Mouse (Mus musculus) MEL (cell line): ENCODE measurements at regions not wholly inside any gene's neighbourhood (a gene's known extent, or its start where the extent isn't known, plus 50 kb on each side); places are given as distances from the start of the nearest gene placed in this dataset.
A peak's percentile ranks its signal among the peaks of the same experiment; 100 is the strongest.

ENCODE experiments used
- DNase-seq: peaks from one replicate; pipeline ENCODE4 v3.0.0; 2011; ENCODE audit warnings: low read depth, low spot score
- H3K27ac ChIP-seq: 2 replicates; pipeline ENCODE4 v1.5.1; 2012; ENCODE audit warnings: low read depth, mild to moderate bottlenecking, control low read depth, low read length, moderate library complexity; ENCODE audit not compliant: control insufficient read depth
- H3K27me3 ChIP-seq, 2 experiments: fragments of 150-350 bp in 1 of 2; sonication (generic) in 1 of 2; 2 replicates each; pipeline ENCODE4 v1.6.1; 2012; ENCODE audit warnings: low read length in 2 of 2, mild to moderate bottlenecking in 2 of 2, improper control_type of control experiment in 1 of 2, moderate library complexity in 1 of 2; ENCODE audit not compliant: insufficient read depth in 2 of 2, control insufficient read depth in 1 of 2
- H3K36me3 ChIP-seq, 2 experiments: 2 replicates each; pipeline ENCODE4 v1.6.1; 2012 to 2014; ENCODE audit warnings: low read length in 2 of 2, improper control_type of control experiment in 1 of 2, inconsistent platforms in 1 of 2, mild to moderate bottlenecking in 1 of 2; ENCODE audit not compliant: insufficient read depth in 2 of 2, control insufficient read depth in 1 of 2
- H3K4me1 ChIP-seq, 2 experiments: fragments of 150-350 bp in 1 of 2; sonication (generic) in 1 of 2; 2 replicates each; pipeline ENCODE4 v1.6.1; 2012; ENCODE audit warnings: low read length in 2 of 2, improper control_type of control experiment in 1 of 2, mild to moderate bottlenecking in 1 of 2; ENCODE audit not compliant: insufficient read depth in 2 of 2, control insufficient read depth in 1 of 2
- H3K4me3 ChIP-seq, 2 experiments: fragments of 150-350 bp in 1 of 2; sonication (generic) in 1 of 2; 2 replicates each; pipeline ENCODE4 v1.5.1; 2012; ENCODE audit warnings: low read depth in 2 of 2, low read length in 2 of 2, mild to moderate bottlenecking in 2 of 2, moderate library complexity in 2 of 2, control low read depth in 1 of 2, improper control_type of control experiment in 1 of 2; ENCODE audit not compliant: control insufficient read depth in 1 of 2, insufficient read depth in 1 of 2
- H3K79me2 ChIP-seq: 2 replicates; pipeline ENCODE4 v1.6.1; 2012; ENCODE audit warnings: mild to moderate bottlenecking, low read length, moderate library complexity; ENCODE audit not compliant: control insufficient read depth, poor library complexity, insufficient read depth
- H3K9ac ChIP-seq: 2 replicates; pipeline ENCODE4 v1.6.1; 2012; ENCODE audit warnings: low read depth, mild to moderate bottlenecking, control low read depth, low read length, moderate library complexity; ENCODE audit not compliant: control insufficient read depth, poor library complexity, severe bottlenecking
- H3K9me3 ChIP-seq: fragments of 150-350 bp; sonication (generic); replicated peaks from 2 replicates; pipeline ENCODE4 v1.6.1; 2012; ENCODE audit warnings: mild to moderate bottlenecking, low read length, improper control_type of control experiment, moderate library complexity; ENCODE audit not compliant: insufficient read depth
- BHLHE40 ChIP-seq: IDR thresholded peaks from 2 replicates; pipeline ENCODE4 v1.6.1; 2012; ENCODE audit warnings: low read depth, mild to moderate bottlenecking, inconsistent platforms, low read length, improper control_type of control experiment, borderline replicate concordance
- CHD1 ChIP-seq: IDR thresholded peaks from 2 replicates; pipeline ENCODE4 v1.6.1; 2012; ENCODE audit warnings: low read depth, mild to moderate bottlenecking, inconsistent platforms, low read length, improper control_type of control experiment
- CHD2 ChIP-seq: IDR thresholded peaks from 2 replicates; pipeline ENCODE4 v1.6.1; 2011; ENCODE audit warnings: low read length, improper control_type of control experiment
- CTCF ChIP-seq, 3 experiments: IDR thresholded peaks in 2 of 3; conservative IDR thresholded peaks in 1 of 3; 2 replicates each; pipeline ENCODE4 v1.5.1; 2011 to 2012; ENCODE audit warnings: low read length in 3 of 3, low read depth in 2 of 3, mild to moderate bottlenecking in 2 of 3, improper control_type of control experiment in 1 of 3, inconsistent platforms in 1 of 3, mixed read lengths in 1 of 3, moderate library complexity in 1 of 3; ENCODE audit not compliant: control insufficient read depth in 1 of 3, insufficient read depth in 1 of 3, poor library complexity in 1 of 3, severe bottlenecking in 1 of 3
- GABPA ChIP-seq: IDR thresholded peaks from 2 replicates; pipeline ENCODE4 v1.6.1; 2012; ENCODE audit warnings: low read depth, mild to moderate bottlenecking, inconsistent platforms, low read length, improper control_type of control experiment, moderate library complexity
- HCFC1 ChIP-seq: IDR thresholded peaks from 2 replicates; pipeline ENCODE4 v1.6.1; 2012; ENCODE audit warnings: low read depth, mild to moderate bottlenecking, inconsistent platforms, low read length, improper control_type of control experiment, moderate library complexity
- KAT2A ChIP-seq: conservative IDR thresholded peaks from 2 replicates; pipeline ENCODE4 v1.6.1; 2012; ENCODE audit warnings: low read depth, low read length, improper control_type of control experiment, inconsistent platforms
- MAFK ChIP-seq: IDR thresholded peaks from 2 replicates; pipeline ENCODE4 v1.6.1; 2011; ENCODE audit warnings: low read depth, mild to moderate bottlenecking, low read length, improper control_type of control experiment, borderline replicate concordance
- MAZ ChIP-seq: IDR thresholded peaks from 2 replicates; pipeline ENCODE4 v1.6.1; 2012; ENCODE audit warnings: low read depth, mild to moderate bottlenecking, inconsistent platforms, low read length, improper control_type of control experiment
- MEF2A ChIP-seq: IDR thresholded peaks from 2 replicates; pipeline ENCODE4 v1.6.1; 2014; ENCODE audit warnings: low read depth, mild to moderate bottlenecking, inconsistent platforms, low read length, improper control_type of control experiment; ENCODE audit not compliant: poor library complexity, insufficient replicate concordance, severe bottlenecking; ENCODE audit errors: extremely low read depth
- MYB ChIP-seq: IDR thresholded peaks from 2 replicates; pipeline ENCODE4 v1.6.1; 2011; ENCODE audit warnings: mild to moderate bottlenecking, low read depth, low read length, improper control_type of control experiment
- MYC ChIP-seq: IDR thresholded peaks from 2 replicates; pipeline ENCODE4 v1.6.1; 2011; ENCODE audit warnings: low read depth, mild to moderate bottlenecking, low read length, improper control_type of control experiment, moderate library complexity
- NELFE ChIP-seq: IDR thresholded peaks from 2 replicates; pipeline ENCODE4 v1.6.1; 2011; ENCODE audit warnings: low read depth, low read length, improper control_type of control experiment
- NRF1 ChIP-seq: IDR thresholded peaks from 2 replicates; pipeline ENCODE4 v1.6.1; 2014; ENCODE audit warnings: low read depth, mild to moderate bottlenecking, inconsistent platforms, low read length, improper control_type of control experiment, moderate library complexity; ENCODE audit not compliant: poor library complexity, insufficient read depth, severe bottlenecking
- POLR2AphosphoS2 ChIP-seq: IDR thresholded peaks from 2 replicates; pipeline ENCODE4 v1.6.1; 2011; ENCODE audit warnings: low read length, improper control_type of control experiment
- SIN3A ChIP-seq: IDR thresholded peaks from 2 replicates; pipeline ENCODE4 v1.6.1; 2012; ENCODE audit warnings: low read length, improper control_type of control experiment, inconsistent platforms
- SMC3 ChIP-seq: IDR thresholded peaks from 2 replicates; pipeline ENCODE4 v1.6.1; 2011; ENCODE audit warnings: low read depth, low read length, improper control_type of control experiment
- TAL1 ChIP-seq: IDR thresholded peaks from 2 replicates; pipeline ENCODE4 v1.6.1; 2012; ENCODE audit warnings: mild to moderate bottlenecking, inconsistent platforms, low read length, moderate library complexity, mixed read lengths
- UBTF ChIP-seq: IDR thresholded peaks from 2 replicates; pipeline ENCODE4 v1.6.1; 2012; ENCODE audit warnings: low read depth, mild to moderate bottlenecking, inconsistent platforms, low read length, improper control_type of control experiment, moderate library complexity, borderline replicate concordance; ENCODE audit not compliant: insufficient read depth
- USF1 ChIP-seq: IDR thresholded peaks from 2 replicates; pipeline ENCODE4 v1.6.1; 2014; ENCODE audit warnings: low read depth, mild to moderate bottlenecking, inconsistent platforms, low read length, improper control_type of control experiment, moderate library complexity
- USF2 ChIP-seq, 2 experiments: IDR thresholded peaks; 2 replicates each; pipeline ENCODE4 v1.6.1; 2011 to 2012; ENCODE audit warnings: improper control_type of control experiment in 2 of 2, low read length in 2 of 2, borderline replicate concordance in 1 of 2, inconsistent platforms in 1 of 2, low read depth in 1 of 2, mild to moderate bottlenecking in 1 of 2; ENCODE audit not compliant: insufficient read depth in 1 of 2
- ZC3H11A ChIP-seq: IDR thresholded peaks from 2 replicates; pipeline ENCODE4 v1.6.1; 2012; ENCODE audit warnings: low read depth, mild to moderate bottlenecking, inconsistent platforms, low read length, improper control_type of control experiment
- ZKSCAN1 ChIP-seq: IDR thresholded peaks from 2 replicates; pipeline ENCODE4 v1.6.1; 2012; ENCODE audit warnings: low read depth, mild to moderate bottlenecking, inconsistent platforms, low read length, improper control_type of control experiment, moderate library complexity
- ZMIZ1 ChIP-seq: IDR thresholded peaks from 2 replicates; pipeline ENCODE4 v1.6.1; 2012; ENCODE audit warnings: low read depth, mild to moderate bottlenecking, inconsistent platforms, low read length, improper control_type of control experiment, moderate library complexity

GRCm38 (mm10) chr13:70198638-70199037 is 396.4 kb downstream of the Med10 start (continued):
- TF ChIP-seq SMC3 (no peak), CHD1 (no peak)

DNA sequence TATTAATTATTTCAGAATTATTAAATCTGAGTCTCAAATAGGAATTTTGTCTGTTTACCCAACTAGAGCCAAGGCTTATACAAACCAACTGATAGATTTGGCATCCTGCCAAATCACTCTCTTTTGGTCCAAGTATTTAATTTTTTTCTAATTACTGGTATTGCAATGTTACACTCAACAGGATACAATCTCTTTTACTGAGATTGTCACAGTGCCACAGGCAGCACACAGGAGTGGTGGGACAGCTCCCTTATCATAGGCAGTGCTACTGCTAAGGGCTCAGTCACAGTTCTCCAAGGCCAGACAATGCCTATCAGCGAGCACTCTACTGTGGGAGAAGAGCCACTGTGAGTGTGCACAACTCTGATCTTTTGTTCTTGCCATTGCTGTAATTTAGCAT is 396.9 kb downstream of the Med10 start:
- H3K27me3 ChIP-seq, result no peaks in the 10 kb centered on the region
- no peak overlapping the region for H3K27ac ChIP-seq
- peak; percentile 42 for DNase-seq
- H3K4me1 ChIP-seq, result no peaks in the 10 kb centered on the region; a peak in 1 of 4 replicates
- H3K9ac ChIP-seq, result no peak overlapping the region
- peaks cover 0 to 9% of the 10 kb centered on the region in 2 experiments; a peak in 2 of 4 replicates for H3K36me3 ChIP-seq
- H3K4me3 ChIP-seq, result no peak overlapping the region
- H3K79me2 ChIP-seq, result no peaks in the 10 kb centered on the region
- H3K9me3 ChIP-seq, result no peaks in the 10 kb centered on the region
- TF ChIP-seq USF1 (no peak), CHD1 (no peak), MAZ (no peak), ZC3H11A (no peak), ZKSCAN1 (no peak), SIN3A (no peak), CHD2 (no peak), KAT2A (no peak), CTCF (IDR thresholded peaks at IDR 0.05 in 2 of 3, conservative IDR thresholded peaks at IDR 0.05 in 1 of 3; ENCODE audit: control insufficient read depth in 1 of 3, insufficient read depth in 1 of 3, low read depth in 2 of 3, low read length in 3 of 3, poor library complexity in 1 of 3, severe bottlenecking in 1 of 3) (no peak), ZMIZ1 (no peak), TAL1 (no peak), GABPA (no peak), UBTF (no peak)

DNA sequence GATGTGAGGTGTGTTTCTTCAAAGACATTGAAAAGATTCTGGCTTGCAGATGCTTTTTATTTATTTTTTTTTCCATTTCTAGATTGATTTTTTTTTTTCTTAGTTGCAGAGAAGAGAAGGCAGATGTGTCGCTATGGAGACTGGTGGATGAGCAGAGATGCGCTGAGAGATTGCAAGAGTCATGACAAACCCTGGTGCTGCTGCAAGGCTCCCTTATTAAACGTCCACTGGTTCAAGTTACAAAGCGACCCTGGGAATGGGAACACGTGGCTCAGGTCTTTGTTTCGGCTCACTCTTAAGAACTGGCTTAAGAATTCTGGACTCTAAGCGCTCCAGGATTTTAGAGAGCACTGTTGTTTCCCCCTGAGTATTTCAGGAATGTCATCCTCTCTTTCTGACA is 403.1 kb downstream of the Med10 start:
- Histone ChIP-seq H3K79me2 (no peaks in the 10 kb centered on the region), H3K9me3 (no peaks in the 10 kb centered on the region), H3K4me1 (no peaks in the 10 kb centered on the region), H3K9ac (no peak overlapping the region), H3K36me3 (no peaks in the 10 kb centered on the region), H3K4me3 (no peak overlapping the region)
- TF ChIP-seq USF2 (IDR thresholded peaks at IDR 0.05; ENCODE audit: borderline replicate concordance in 1 of 2, insufficient read depth in 1 of 2, low read depth in 1 of 2, low read length in 2 of 2) (no peak), TAL1 (no peak), NRF1 (no peak), UBTF (no peak), CTCF (IDR thresholded peaks at IDR 0.05 in 2 of 3, conservative IDR thresholded peaks at IDR 0.05 in 1 of 3; ENCODE audit: control insufficient read depth in 1 of 3, insufficient read depth in 1 of 3, low read depth in 2 of 3, low read length in 3 of 3, poor library complexity in 1 of 3, severe bottlenecking in 1 of 3) (no peak), NELFE (no peak), BHLHE40 (no peak), ZMIZ1 (no peak), POLR2AphosphoS2 (no peak), HCFC1 (no peak), KAT2A (no peak), MYB (no peak), MAFK (no peak), CHD2 (no peak), MYC (no peak), MEF2A (no peak), ZC3H11A (no peak), SMC3 (no peak), ZKSCAN1 (no peak)
- TF ChIP-seq, all 39 proteins: peak for 0
- Histone ChIP-seq H3K27me3 (no peaks in the 10 kb centered on the region), H3K27ac (no peak overlapping the region)
- no peak for DNase-seq
